Mouse (Mus musculus) G1E (cell line): Measurements from ENCODE around the gene Cdca4.

Experiments used
- CTCF ChIP-seq: IDR thresholded peaks from 2 replicates; pipeline ENCODE4 v1.5.1; 2012; ENCODE audit warnings: low read depth, low read length, inconsistent platforms, mixed read lengths
- GATA1 ChIP-seq: IDR thresholded peaks from 2 replicates; pipeline ENCODE4 v1.6.1; 2012; ENCODE audit warnings: borderline replicate concordance, low read length, inconsistent platforms, mixed read lengths
- GATA2 ChIP-seq: IDR thresholded peaks from 2 replicates; pipeline ENCODE4 v1.6.1; 2012; ENCODE audit warnings: low read depth, low read length, inconsistent platforms, borderline replicate concordance
- TAL1 ChIP-seq: conservative IDR thresholded peaks from 2 replicates; pipeline ENCODE4 v1.6.1; 2012; ENCODE audit warnings: low read depth, low read length, inconsistent platforms, mixed read lengths

DNA sequence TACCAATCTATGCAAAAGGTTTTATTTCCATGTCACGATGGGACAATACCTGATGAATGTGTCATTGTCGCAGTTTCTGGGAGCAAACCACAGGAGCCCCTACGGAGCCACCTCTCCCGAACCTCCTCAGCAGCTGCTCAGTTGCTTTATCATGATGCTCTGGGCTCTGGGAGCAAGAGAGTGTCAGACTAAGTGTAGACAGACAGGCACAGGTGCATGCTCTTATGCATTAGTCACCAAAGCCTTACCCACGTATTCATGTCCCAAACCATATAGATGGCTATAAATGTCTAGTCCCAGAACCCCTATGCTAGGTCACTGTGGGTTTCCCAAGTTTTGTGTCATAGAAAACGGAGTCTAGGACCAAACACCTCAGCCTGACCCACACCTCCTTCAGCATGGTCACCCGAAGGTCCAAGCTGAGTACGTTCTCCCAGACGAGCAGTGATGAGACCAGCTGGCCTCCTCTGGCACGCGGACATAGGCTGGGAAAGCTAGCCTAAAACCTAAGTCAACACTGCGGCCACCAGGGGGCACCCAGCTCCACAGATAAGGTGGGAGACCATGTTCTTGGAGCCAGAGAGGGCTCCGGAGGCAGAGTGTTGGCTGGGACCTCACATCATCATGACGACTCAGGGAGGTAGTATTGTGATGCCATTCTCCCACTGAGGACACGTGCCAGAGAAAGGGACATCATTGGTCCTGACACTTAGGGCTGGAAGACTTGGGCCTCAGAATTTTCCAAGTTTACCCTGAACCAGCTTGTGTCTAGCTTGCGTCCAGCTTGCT is 46.2 kb upstream of the Cdca4 start:
- TF ChIP-seq CTCF = peak; percentile 36; the same call in 1 of the 2 replicates
- TF ChIP-seq GATA1 = no peak
- no peak for TF ChIP-seq TAL1
- no peak for TF ChIP-seq GATA2
